In genomic region chr6:146725384-146725791, GRCm38 (mm10) we compare ENCODE assay signal across 8 mouse cellular contexts. TPM values are rescaled to one million over a fixed set of nuclear protein-coding genes. Genes with fewer than 3 reads are reported as not detected.
A peak's percentile ranks its signal among the peaks of the same experiment; 100 is the strongest.
DNase-seq lines count a peak whose midpoint lies in the region; ATAC-seq and TF ChIP-seq lines count a peak whose summit lies in the region.

No protein-coding gene starts in this region.

- no peak for TF ChIP-seq CTCF in lung, embryonic 14.5 days (IDR thresholded peaks at IDR 0.05; ENCODE audit: low read depth)
- TF ChIP-seq CTCF in lung, postnatal 0 days (IDR thresholded peaks at IDR 0.05) = no peak
- TF ChIP-seq CTCF in small intestine, adult 2 months (IDR thresholded peaks at IDR 0.05; ENCODE audit: extremely low read depth, insufficient read length, insufficient replicate concordance, low read depth, low read length) = no peak

- H3K4me3 ChIP-seq in lung, embryonic 14.5 days (ENCODE audit: low read depth, low read length) = peak overlapping the region; percentile 85
- peak overlapping the region; percentile 91 for H3K4me3 ChIP-seq in intestine, embryonic 14.5 days (ENCODE audit: low read depth, low read length)
- peak overlapping the region; percentile 91 for H3K4me3 ChIP-seq in lung, postnatal 0 days (ENCODE audit: low read depth, low read length)
- peak overlapping the region; percentile 86 for H3K4me3 ChIP-seq in small intestine, adult 2 months (ENCODE audit: low read depth, low read length)

- 0% methylated on average over 30 of the region's 30 CpGs for WGBS in lung, embryonic 14.5 days
- WGBS in intestine, embryonic 14.5 days = 0% methylated on average over 30 of the region's 30 CpGs
- WGBS in lung, postnatal 0 days = under 1% methylated on average over 30 of the region's 30 CpGs
- under 1% methylated on average over 30 of the region's 30 CpGs for WGBS in small intestine, adult 2 months

- TF ChIP-seq EP300 in lung, postnatal 0 days (IDR thresholded peaks at IDR 0.05) = no peak

- peak overlapping the region; percentile 75 for H3K9ac ChIP-seq in lung, embryonic 14.5 days
- H3K9ac ChIP-seq in intestine, embryonic 14.5 days (ENCODE audit: low read length) = peak overlapping the region; percentile 76
- H3K9ac ChIP-seq in lung, postnatal 0 days (replicated peaks; ENCODE audit: low read depth) = peak overlapping the region; percentile 70

- peak; percentile 66 for DNase-seq in lung, embryonic 14.5 days
- no peak for DNase-seq in lung, postnatal 10 days
- DNase-seq in WW6 (ENCODE audit: low read depth, low spot score) = peak; percentile 20
- DNase-seq in intestine, embryonic 14.5 days (ENCODE audit: low spot score) = peak; percentile 81
- DNase-seq in lung, postnatal 0 days (ENCODE audit: low spot score) = peak; percentile 42
- DNase-seq in thymus, adult 18-20 months = no peak

- no peaks in the 10 kb centered on the region for H3K36me3 ChIP-seq in lung, embryonic 14.5 days (ENCODE audit: insufficient read depth)
- H3K36me3 ChIP-seq in intestine, embryonic 14.5 days (ENCODE audit: control insufficient read depth, insufficient read depth, low read length) = no peaks in the 10 kb centered on the region
- H3K36me3 ChIP-seq in lung, postnatal 0 days (ENCODE audit: insufficient read depth, low read length) = no peaks in the 10 kb centered on the region
- no peaks in the 10 kb centered on the region for H3K36me3 ChIP-seq in small intestine, adult 2 months (ENCODE audit: control insufficient read depth, insufficient read depth, low read length)

- H3K9me3 ChIP-seq in lung, embryonic 14.5 days (ENCODE audit: low read depth, low read length) = no peaks in the 10 kb centered on the region
- H3K9me3 ChIP-seq in intestine, embryonic 14.5 days (ENCODE audit: control insufficient read depth, low read length) = no peaks in the 10 kb centered on the region
- H3K9me3 ChIP-seq in lung, postnatal 0 days (ENCODE audit: low read length) = no peaks in the 10 kb centered on the region

- no peak for TF ChIP-seq POLR2A in small intestine, adult 2 months (IDR thresholded peaks at IDR 0.05; ENCODE audit: low read depth, low read length)

- H3K27me3 ChIP-seq in lung, embryonic 14.5 days (ENCODE audit: insufficient read depth, low read length) = no peaks in the 10 kb centered on the region
- H3K27me3 ChIP-seq in intestine, embryonic 14.5 days (replicated peaks; ENCODE audit: control insufficient read depth, insufficient read depth, low read length) = no peaks in the 10 kb centered on the region
- H3K27me3 ChIP-seq in lung, postnatal 0 days (replicated peaks; ENCODE audit: insufficient read depth, low read length) = no peaks in the 10 kb centered on the region
- H3K27me3 ChIP-seq in small intestine, adult 2 months (ENCODE audit: control insufficient read depth, insufficient read depth, low read length) = no peaks in the 10 kb centered on the region

- peak; percentile 66 for ATAC-seq in lung, embryonic 14.5 days (ENCODE audit: insufficient read depth)
- ATAC-seq in erythroid progenitor cell, adult 5-6 weeks (replicated peaks; ENCODE audit: low FRiP score, poor library complexity, severe bottlenecking) = peak; percentile 36; the same call in 1 of the 2 replicates
- ATAC-seq in intestine, embryonic 14.5 days (replicated peaks; ENCODE audit: low FRiP score, low TSS enrichment, low read depth) = peak; percentile 67
- peak; percentile 33 for ATAC-seq in lung, postnatal 0 days

- H3K4me2 ChIP-seq in lung, embryonic 14.5 days = peak overlapping the region; percentile 85
- H3K4me2 ChIP-seq in intestine, embryonic 14.5 days (ENCODE audit: low read length) = peak overlapping the region; percentile 85
- H3K4me2 ChIP-seq in lung, postnatal 0 days (replicated peaks; ENCODE audit: low read depth, low read length) = peak overlapping the region; percentile 82

- peak overlapping the region; percentile 79; the same call in 1 of the 2 replicates for H3K27ac ChIP-seq in lung, embryonic 14.5 days (ENCODE audit: low read depth)
- peak overlapping the region; percentile 78 for H3K27ac ChIP-seq in intestine, embryonic 14.5 days (ENCODE audit: low read depth)
- H3K27ac ChIP-seq in lung, postnatal 0 days (ENCODE audit: low read length) = peak overlapping the region; percentile 76
- H3K27ac ChIP-seq in small intestine, adult 2 months (ENCODE audit: insufficient read depth, low read depth, low read length) = peak overlapping the region; percentile 76

- no peaks in the 10 kb centered on the region for H3K4me1 ChIP-seq in lung, embryonic 14.5 days (ENCODE audit: insufficient read depth)
- H3K4me1 ChIP-seq in intestine, embryonic 14.5 days (replicated peaks; ENCODE audit: control insufficient read depth, insufficient read depth, low read length) = peaks cover 2% of the 10 kb centered on the region; the same call in 1 of the 2 replicates
- H3K4me1 ChIP-seq in lung, postnatal 0 days (ENCODE audit: insufficient read depth, low read depth, low read length) = no peaks in the 10 kb centered on the region
- no peaks in the 10 kb centered on the region for H3K4me1 ChIP-seq in small intestine, adult 2 months (ENCODE audit: control insufficient read depth, insufficient read depth, insufficient read length, low read length)

RNA-seq across cellular contexts. Expression of gene Stk38l, which starts 0.6 kb away (rescaled TPM):
- polyA plus RNA-seq in lung, embryonic 14.5 days (2014; fragmentation: Nextera tagmentation; extraction: Ambion mirVana) = 15.6 and 16.2 TPM in 2 replicates
- 1.4 and 5.9 TPM in 2 replicates for total RNA-seq in erythroid progenitor cell, adult 5-6 weeks (2015; ENCODE audit: low replicate concordance)
- 3.2 TPM in 2 replicates for total RNA-seq in erythroid progenitor cell, adult 5-6 weeks (2017; ENCODE audit: low replicate concordance)
- polyA plus RNA-seq in intestine, embryonic 14.5 days (2014; fragmentation: Nextera tagmentation; extraction: Ambion mirVana) = 21.8 and 21.9 TPM in 2 replicates
- 13.2 and 14.2 TPM in 2 replicates for polyA plus RNA-seq in lung, postnatal 0 days (2015; fragmentation: Nextera tagmentation; extraction: Ambion mirVana)
- 1.1 and 1.6 TPM in 2 replicates for polyA plus RNA-seq in small intestine, adult 2 months (2012; rRNA removed)

Comparison
In these comparisons a context has a peak if more than half of its experiments do, and no peak if none do; other contexts are left out.
1. DNase-seq: peak in lung, embryonic 14.5 days (single experiment), WW6 (single experiment), intestine, embryonic 14.5 days (single experiment) and lung, postnatal 0 days (single experiment); none in lung, postnatal 10 days (single experiment) and thymus, adult 18-20 months (0 of 2).
2. Peak in every context shown above with its lines, with median percentiles within 50 percentile points of each other: ATAC-seq, H3K27ac ChIP-seq, H3K4me2 ChIP-seq, H3K4me3 ChIP-seq and H3K9ac ChIP-seq.